17 mouse cellular contexts compared by ENCODE assay signal in genomic region chr1:134083676-134084075, GRCm38 (mm10). TPM values are rescaled to one million over a fixed set of nuclear protein-coding genes. Genes with fewer than 3 reads are reported as not detected.
DNase-seq lines count a peak whose midpoint lies in the region; ATAC-seq and TF ChIP-seq lines count a peak whose summit lies in the region.
"Had no signal": no experiment of that assay in that cellular context is flagged by ENCODE, and none has a peak within 500 bp of the region (broad histone marks: within the 10 kb centered on the region; RNA-seq: fewer than 3 reads in every experiment).

No protein-coding gene starts in this region.

- peak overlapping the region; percentile 58 for H3K4me2 ChIP-seq in liver, embryonic 16.5 days (ENCODE audit: low read depth, low read length)
- H3K4me2 ChIP-seq: neural tube, embryonic 13.5 days had no signal

- H3K27ac ChIP-seq in heart, adult 2 months, result peak overlapping the region; percentile 92
- peak overlapping the region; percentile 77 for H3K27ac ChIP-seq in left cerebral cortex, adult 2 months
- H3K27ac ChIP-seq in brown adipose tissue, adult 24 weeks (replicated peaks; ENCODE audit: low read depth, low read length), result peak overlapping the region; percentile 32; the same call in 1 of the 2 replicates
- H3K27ac ChIP-seq in liver, embryonic 16.5 days (ENCODE audit: low read length), result peak overlapping the region; percentile 93
- H3K27ac ChIP-seq: neural tube, embryonic 13.5 days had no signal

- DNase-seq in heart, adult 2 months, result peak; percentile 21 to 40
- no peak for DNase-seq in heart, adult 8-10 months (ENCODE audit: low spot score)
- no peak for DNase-seq in left cerebral cortex, adult 2 months (ENCODE audit: extremely low spot score in 1 of 2, low spot score in 2 of 2)
- no peak for DNase-seq in left cerebral cortex, postnatal 14 days (ENCODE audit: low spot score in 2 of 2)
- DNase-seq in testis, postnatal 10 days (ENCODE audit: low spot score), result no peak
- DNase-seq in cerebellum, postnatal 14 days, result no peak
- DNase-seq: kidney, postnatal 10 days had no signal

- no peaks in the 10 kb centered on the region for H3K36me3 ChIP-seq in heart, adult 2 months (ENCODE audit: control insufficient read depth, insufficient read depth, low read length)
- no peaks in the 10 kb centered on the region for H3K36me3 ChIP-seq in liver, embryonic 16.5 days (ENCODE audit: control insufficient read depth, insufficient read depth)
- H3K36me3 ChIP-seq: embryonic facial prominence, embryonic 10.5 days; hindbrain, embryonic 10.5 days; neural tube, embryonic 13.5 days had no signal

- no peaks in the 10 kb centered on the region for H3K79me2 ChIP-seq in heart, adult 2 months (replicated peaks; ENCODE audit: control insufficient read depth, insufficient read depth, low read length)

- H3K9me3 ChIP-seq in liver, embryonic 16.5 days (replicated peaks; ENCODE audit: control insufficient read depth, low read length), result no peaks in the 10 kb centered on the region
- H3K9me3 ChIP-seq: embryonic facial prominence, embryonic 10.5 days; hindbrain, embryonic 10.5 days; megakaryocyte, embryonic 14.5 days; neural tube, embryonic 13.5 days had no signal

- no peak overlapping the region for H3K9ac ChIP-seq in heart, adult 2 months (ENCODE audit: low read depth, low read length)
- peak overlapping the region; percentile 65 for H3K9ac ChIP-seq in liver, embryonic 16.5 days (ENCODE audit: low read depth, low read length)
- H3K9ac ChIP-seq: forebrain, postnatal 0 days; neural tube, embryonic 13.5 days had no signal

- no peak for TF ChIP-seq EP300 in heart, adult 2 months (IDR thresholded peaks at IDR 0.05; ENCODE audit: insufficient read depth, low read depth, low read length)

- no peak overlapping the region for H3K4me3 ChIP-seq in heart, adult 2 months
- H3K4me3 ChIP-seq in left cerebral cortex, adult 2 months, result no peak overlapping the region
- H3K4me3 ChIP-seq in brown adipose tissue, adult 24 weeks (ENCODE audit: insufficient read depth, low read depth, low read length), result no peak overlapping the region
- H3K4me3 ChIP-seq in liver, embryonic 16.5 days (ENCODE audit: low read depth, low read length), result no peak overlapping the region
- H3K4me3 ChIP-seq: embryonic facial prominence, embryonic 10.5 days; hindbrain, embryonic 10.5 days; neural tube, embryonic 13.5 days had no signal

- no peak for ATAC-seq in liver, embryonic 16.5 days (ENCODE audit: low read depth)
- ATAC-seq: forebrain, postnatal 0 days had no signal

- TF ChIP-seq POLR2A in heart, adult 2 months (IDR thresholded peaks at IDR 0.05; ENCODE audit: insufficient read depth, low read depth, low read length), result no peak

- TF ChIP-seq CTCF in heart, adult 2 months (IDR thresholded peaks at IDR 0.05), result no peak
- TF ChIP-seq CTCF in left cerebral cortex, adult 2 months (IDR thresholded peaks at IDR 0.05), result no peak

- no peaks in the 10 kb centered on the region for H3K27me3 ChIP-seq in heart, adult 2 months (ENCODE audit: control insufficient read depth, insufficient read depth, low read length)
- no peaks in the 10 kb centered on the region for H3K27me3 ChIP-seq in liver, embryonic 16.5 days (ENCODE audit: control insufficient read depth, insufficient read depth, low read depth, low read length)
- H3K27me3 ChIP-seq: megakaryocyte, embryonic 14.5 days; neural tube, embryonic 13.5 days had no signal

- intact Hi-C loops in heart, adult 2 months (cut with DNase I), result no loop called here
- intact Hi-C loops in left cerebral cortex, adult 2 months (cut with DNase I), result no loop called here
- intact Hi-C loops in left cerebral cortex, postnatal 14 days (cut with DNase I), result no loop called here

- 75% methylated on average over 8 of the region's 8 CpGs for WGBS in heart, adult 2 months
- WGBS in liver, embryonic 16.5 days (ENCODE audit: insufficient replicate concordance), result 65% methylated on average over 8 of the region's 8 CpGs

- peaks cover 42% of the 10 kb centered on the region for H3K4me1 ChIP-seq in heart, adult 2 months (ENCODE audit: control insufficient read depth, insufficient read depth, low read length)
- H3K4me1 ChIP-seq in brown adipose tissue, adult 24 weeks (ENCODE audit: control insufficient read depth, insufficient read depth, insufficient read length, low read length), result peaks cover 35% of the 10 kb centered on the region
- H3K4me1 ChIP-seq in liver, embryonic 16.5 days (ENCODE audit: control insufficient read depth, low read depth, low read length), result peaks cover 89% of the 10 kb centered on the region

RNA-seq across cellular contexts. Expression of gene Btg2, which starts 4.8 kb away (rescaled TPM):
- 10 to 100 TPM; 29.9 to 31.0 TPM for total RNA-seq in heart, adult 2 months (2021)
- polyA plus RNA-seq in heart, adult 2 months (2012; rRNA removed), result 33.5 and 35.9 TPM in 2 replicates
- total RNA-seq in heart, adult 8-10 months (2022), result 10 to 100 TPM; 18.3 to 35.3 (median 28.0) TPM
- total RNA-seq in left cerebral cortex, adult 2 months (2021), result 10 to 100 TPM; 26.2 to 28.3 TPM
- total RNA-seq in left cerebral cortex, postnatal 14 days (2021), result 10 to 100 TPM; 14.6 to 17.5 TPM
- 16.6 and 53.4 TPM in 2 replicates for polyA plus RNA-seq in brown adipose tissue, adult 24 weeks (2012; ENCODE audit: insufficient read depth, insufficient read length, missing spikeins)
- polyA plus RNA-seq in liver, embryonic 16.5 days (2015; fragmentation: Nextera tagmentation; extraction: Ambion mirVana), result 107 and 109 TPM in 2 replicates

RNA-seq across cellular contexts. Expression of gene Chit1, which starts 27.4 kb away (rescaled TPM):
- total RNA-seq in heart, adult 2 months (2021), result not detected
- 0.16 TPM in 1 of 2 replicates, not detected in the other for polyA plus RNA-seq in heart, adult 2 months (2012; rRNA removed)
- not detected for total RNA-seq in heart, adult 8-10 months (2022)
- not detected for total RNA-seq in left cerebral cortex, adult 2 months (2021)
- total RNA-seq in left cerebral cortex, postnatal 14 days (2021), result under 1 TPM; 0.38 to 0.42 TPM
- not detected in 2 replicates for polyA plus RNA-seq in brown adipose tissue, adult 24 weeks (2012; ENCODE audit: insufficient read depth, insufficient read length, missing spikeins)
- 0.19 and 0.20 TPM in 2 replicates for polyA plus RNA-seq in liver, embryonic 16.5 days (2015; fragmentation: Nextera tagmentation; extraction: Ambion mirVana)
- total RNA-seq: adrenal gland, postnatal 25 days had no signal
- polyA plus RNA-seq: embryonic facial prominence, embryonic 10.5 days; hindbrain, embryonic 10.5 days; intestine, embryonic 14.5 days had no signal

RNA-seq across cellular contexts. Expression of gene Fmod, which starts 46.6 kb away (rescaled TPM):
- 1 to 10 TPM; 9.3 to 9.4 TPM for total RNA-seq in heart, adult 2 months (2021)
- polyA plus RNA-seq in heart, adult 2 months (2012; rRNA removed), result 14.5 and 17.0 TPM in 2 replicates
- total RNA-seq in heart, adult 8-10 months (2022), result 10 to 100 TPM in 1 of 4 experiments, 1 to 10 TPM in 3; 5.9 to 14.1 (median 8.2) TPM
- 10 to 100 TPM; 15.8 to 23.8 TPM for total RNA-seq in left cerebral cortex, adult 2 months (2021)
- total RNA-seq in left cerebral cortex, postnatal 14 days (2021), result 10 to 100 TPM; 16.8 to 21.8 TPM
- 0.38 and 0.55 TPM in 2 replicates for polyA plus RNA-seq in brown adipose tissue, adult 24 weeks (2012; ENCODE audit: insufficient read depth, insufficient read length, missing spikeins)
- 2.2 and 3.3 TPM in 2 replicates for polyA plus RNA-seq in liver, embryonic 16.5 days (2015; fragmentation: Nextera tagmentation; extraction: Ambion mirVana)
- total RNA-seq: CH12.LX had no signal

Comparison
In these comparisons a context has a peak if more than half of its experiments do, and no peak if none do; other contexts are left out.
1. DNase-seq: peak in heart, adult 2 months (2 of 2); none in heart, adult 8-10 months (single experiment), left cerebral cortex, adult 2 months (0 of 2), left cerebral cortex, postnatal 14 days (0 of 2), testis, postnatal 10 days (single experiment) and cerebellum, postnatal 14 days (0 of 2).
2. H3K27ac ChIP-seq: peak in every context shown above with its lines; median percentile 93 in liver, embryonic 16.5 days; 92 in heart, adult 2 months; 77 in left cerebral cortex, adult 2 months; 32 in brown adipose tissue, adult 24 weeks.